Mouse (Mus musculus): ENCODE data around the gene Cnot4.

The Cnot4 gene

DNA sequence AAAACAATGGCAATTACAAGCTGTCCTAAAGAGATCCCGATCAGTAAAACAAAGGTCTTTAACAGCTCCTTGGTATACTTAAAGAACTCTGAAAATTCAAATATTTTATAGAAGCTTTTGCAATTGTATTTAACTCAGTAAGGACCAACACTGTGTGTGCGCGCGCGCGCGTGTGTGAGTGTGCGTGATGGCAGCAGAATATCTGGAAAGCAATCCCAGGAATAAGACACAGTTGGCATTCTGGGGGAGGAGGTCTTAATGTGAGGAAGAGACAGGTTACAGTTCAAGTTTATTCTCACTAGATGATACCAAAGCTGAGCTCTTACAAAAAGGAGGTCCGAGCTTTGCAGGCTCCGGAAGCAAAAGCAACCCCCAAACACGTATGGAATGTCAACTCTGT, 100.2 kb downstream of the Cnot4 start:
- DNase-seq (ENCODE audit: low spot score in 2 of 2): no peak

DNA sequence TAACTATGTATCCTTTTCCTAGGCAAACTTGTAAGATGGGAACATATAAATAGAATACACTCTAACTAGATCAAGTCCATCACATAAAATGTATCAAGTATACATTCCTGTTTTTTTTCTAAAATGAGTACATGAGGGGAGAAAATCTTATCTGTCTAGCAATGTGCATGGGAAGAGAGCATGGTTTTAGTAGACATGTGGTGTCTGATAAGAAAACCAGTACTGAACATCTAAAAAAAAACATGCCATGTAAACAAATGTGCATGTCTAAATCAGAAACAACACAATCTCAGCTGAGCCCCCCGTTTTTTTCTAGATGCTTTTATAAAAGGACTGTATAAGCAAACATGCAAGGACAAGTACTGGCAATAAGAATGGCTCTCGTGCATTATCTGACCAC, 100.8 kb downstream of the Cnot4 start:
- DNase-seq (ENCODE audit: low spot score in 2 of 2): no peak

DNA sequence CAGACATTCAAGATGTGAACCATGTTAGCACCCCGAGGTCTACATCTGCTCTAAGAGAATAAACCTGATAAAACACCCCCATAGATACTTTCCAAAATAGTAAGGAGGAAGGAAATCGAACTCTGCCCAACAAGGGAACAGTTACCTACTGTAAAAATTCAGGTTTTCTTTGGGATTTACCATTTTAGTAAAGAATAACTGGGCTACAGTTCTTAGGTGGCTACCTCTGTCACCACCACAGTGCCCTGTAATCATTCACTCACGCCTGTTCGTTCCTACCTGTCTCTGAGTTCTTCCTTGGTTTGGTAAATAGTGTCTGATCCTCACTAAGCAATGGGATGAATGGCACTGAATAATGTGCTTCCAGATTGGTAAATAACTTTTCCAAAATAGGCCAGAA, 102.7 kb downstream of the Cnot4 start:
- DNase-seq (ENCODE audit: low spot score in 2 of 2): no peak

- DNase-seq (ENCODE audit: low spot score in 2 of 2): no peak
Measured at GRCm38 (mm10) chr6:35030226-35030625, 103.3 kb downstream of the Cnot4 start.

DNA sequence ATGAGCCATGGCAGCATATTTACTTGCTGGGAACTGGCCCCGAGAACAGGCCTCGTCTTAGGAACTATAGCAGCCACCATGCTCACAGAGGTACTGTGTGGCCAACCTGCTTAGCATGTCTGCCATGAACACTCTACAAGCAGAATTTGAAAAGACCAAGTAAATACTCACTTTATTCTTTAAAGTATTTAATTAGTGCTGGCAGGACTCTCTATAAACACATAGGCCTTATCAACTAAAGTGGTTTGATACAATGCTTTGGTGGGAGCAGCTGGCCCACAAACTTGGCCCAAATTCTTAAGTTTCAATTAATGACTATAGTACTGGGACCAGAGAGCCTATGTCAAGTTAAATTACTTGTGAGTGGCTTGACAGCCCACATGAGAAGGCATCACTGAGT, 105.5 kb downstream of the Cnot4 start:
- DNase-seq (ENCODE audit: low spot score in 2 of 2): no peak

- DNase-seq (ENCODE audit: low spot score in 2 of 2): no peak
Measured at GRCm38 (mm10) chr6:35027257-35027656, 106.3 kb downstream of the Cnot4 start.

DNA sequence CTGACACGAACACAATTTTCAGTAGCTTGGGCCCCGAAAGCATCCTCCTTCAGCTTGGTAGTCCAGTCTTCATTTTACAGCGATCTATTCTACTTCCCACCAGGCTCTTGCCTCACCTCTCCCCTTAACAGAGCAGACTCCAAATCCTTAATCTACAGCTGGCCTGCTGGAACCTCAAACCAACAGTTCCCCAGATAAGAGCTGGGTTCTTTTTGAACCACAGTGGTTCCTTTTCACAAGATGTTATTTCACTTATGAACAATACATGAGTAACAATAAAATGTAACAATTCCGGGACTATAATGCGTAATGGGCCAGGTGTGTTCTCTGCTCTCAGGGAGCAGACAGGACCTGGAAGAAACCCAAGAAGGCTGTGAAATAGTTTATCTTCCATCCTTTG, 116.9 kb downstream of the Cnot4 start:
- DNase-seq (ENCODE audit: low spot score in 2 of 2): no peak

GRCm38 (mm10) chr6:35011953-35012352, 121.6 kb downstream of the Cnot4 start:
- DNase-seq (ENCODE audit: low spot score in 2 of 2): no peak

DNA sequence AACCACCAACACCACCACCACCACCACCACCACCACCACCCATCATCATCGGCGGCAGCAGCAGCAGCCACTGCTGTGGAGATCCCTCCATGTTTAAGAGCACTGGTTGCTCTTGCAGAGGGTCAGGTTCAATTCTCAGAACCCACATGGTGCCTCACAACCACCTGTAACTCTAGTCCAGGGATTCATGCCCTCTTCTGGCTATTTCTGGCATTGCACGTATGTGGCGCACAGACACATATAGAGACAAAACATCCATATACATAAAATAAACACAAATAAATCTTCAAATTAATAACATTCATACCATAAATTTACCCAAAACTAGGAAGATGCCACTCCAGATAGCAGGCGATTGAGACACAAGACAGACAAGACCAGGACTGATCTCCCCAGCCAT, 122.8 kb downstream of the Cnot4 start:
- no peak for DNase-seq (ENCODE audit: low spot score in 2 of 2)

- DNase-seq (ENCODE audit: low spot score in 2 of 2): no peak
Measured at GRCm38 (mm10) chr6:35002261-35002669, 131.3 kb downstream of the Cnot4 start.

GRCm38 (mm10) chr6:34999101-34999500, 134.4 kb downstream of the Cnot4 start:
- no peak for DNase-seq (ENCODE audit: low spot score in 2 of 2)

GRCm38 (mm10) chr6:34996496-34996895, 137.0 kb downstream of the Cnot4 start:
- DNase-seq (ENCODE audit: low spot score in 2 of 2): no peak

GRCm38 (mm10) chr6:34995265-34995681, 138.3 kb downstream of the Cnot4 start:
- DNase-seq (ENCODE audit: low spot score in 2 of 2): peak; percentile 77 to 88

DNA sequence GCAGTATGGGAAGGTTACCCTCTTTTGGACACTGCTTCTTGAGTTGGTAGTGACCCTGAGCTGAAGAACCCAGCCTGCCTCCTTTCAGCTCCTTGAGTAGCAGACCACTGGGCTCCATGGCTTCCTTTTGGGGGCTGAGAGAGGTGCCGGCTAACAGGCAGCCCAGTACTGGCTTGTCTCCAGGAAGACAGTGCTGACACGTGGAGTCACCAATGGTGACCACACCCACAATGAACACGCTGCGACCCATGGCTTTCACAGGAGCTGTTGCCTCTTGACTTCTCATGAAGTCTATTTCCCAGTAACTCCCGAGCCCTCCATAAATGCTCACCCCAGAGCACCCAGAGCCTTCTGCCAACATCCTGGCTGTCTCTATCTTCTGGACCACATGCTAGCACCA, 138.8 kb downstream of the Cnot4 start:
- DNase-seq (ENCODE audit: low spot score in 2 of 2): peak in 1 of 2 experiments; percentile 18

GRCm38 (mm10) chr6:34989263-34989662, 144.3 kb downstream of the Cnot4 start:
- DNase-seq (ENCODE audit: low spot score in 2 of 2): no peak

- peak; percentile 48 to 56 for DNase-seq (ENCODE audit: low spot score in 2 of 2)
Measured at GRCm38 (mm10) chr6:34988081-34988761, 145.3 kb downstream of the Cnot4 start, which contains the start of gene Slc23a4. Gene Slc23a4, minus strand, starts transcription at chr6:34988404.

DNA sequence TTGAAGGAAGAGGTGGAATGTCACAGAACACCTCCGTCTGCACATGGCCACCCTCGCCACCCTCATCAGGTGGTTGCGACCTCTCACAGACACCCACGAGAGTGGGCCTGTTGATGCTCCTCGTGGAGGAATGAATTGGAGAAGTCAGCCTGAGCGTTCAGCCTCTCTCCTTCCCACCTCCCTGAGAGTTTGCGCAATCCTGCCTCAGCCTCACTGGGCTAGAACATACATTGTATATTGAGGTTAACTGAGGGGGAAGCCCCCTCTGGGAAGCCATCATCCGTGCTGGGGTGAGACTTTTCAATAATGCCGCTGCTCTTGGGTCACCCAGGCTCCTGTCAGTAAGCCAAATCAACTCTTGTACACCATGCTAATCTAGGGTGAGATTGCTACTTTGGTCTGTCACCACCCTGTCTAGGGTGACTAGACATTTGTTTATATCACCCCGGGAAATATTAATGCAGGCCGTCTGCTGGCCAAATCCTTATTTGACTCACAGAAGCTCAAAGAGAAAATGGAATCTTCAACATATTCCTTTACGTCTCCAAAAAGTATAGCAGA, 146.4 kb downstream of the Cnot4 start:
- no peak for DNase-seq (ENCODE audit: low spot score in 2 of 2)

- no peak for DNase-seq (ENCODE audit: low spot score in 2 of 2)
Measured at GRCm38 (mm10) chr6:34980661-34981060, 152.9 kb downstream of the Cnot4 start.

DNA sequence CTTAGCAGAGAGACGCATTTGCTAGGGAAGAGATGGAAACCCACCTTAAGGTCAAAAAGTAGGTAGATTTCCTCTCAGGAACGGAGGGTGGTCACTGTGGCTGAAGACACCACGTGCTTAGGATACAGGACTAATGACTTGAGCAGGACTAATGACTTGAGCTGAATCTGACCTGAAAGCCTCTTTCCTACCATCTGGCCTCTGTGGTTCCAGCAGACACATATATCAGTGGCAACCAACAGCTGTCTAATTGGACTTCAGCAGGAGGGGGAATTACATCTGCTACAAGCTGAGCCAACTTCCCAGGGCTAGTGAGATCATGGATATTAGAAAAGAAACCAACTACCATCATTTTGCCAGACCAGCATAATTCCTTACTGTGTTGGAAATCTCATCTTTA, 154.2 kb downstream of the Cnot4 start:
- no peak for DNase-seq (ENCODE audit: low spot score in 2 of 2)

Measured in thymus, postnatal 10 days (tissue).